Mouse (Mus musculus): ENCODE data around the gene Capn15. TPM values are rescaled to one million over a fixed set of nuclear protein-coding genes. Genes with fewer than 3 reads are reported as not detected.

Gene Capn15
- polyA plus RNA-seq, 1 experiment from 2014 or later, result 23.9 TPM

DNA sequence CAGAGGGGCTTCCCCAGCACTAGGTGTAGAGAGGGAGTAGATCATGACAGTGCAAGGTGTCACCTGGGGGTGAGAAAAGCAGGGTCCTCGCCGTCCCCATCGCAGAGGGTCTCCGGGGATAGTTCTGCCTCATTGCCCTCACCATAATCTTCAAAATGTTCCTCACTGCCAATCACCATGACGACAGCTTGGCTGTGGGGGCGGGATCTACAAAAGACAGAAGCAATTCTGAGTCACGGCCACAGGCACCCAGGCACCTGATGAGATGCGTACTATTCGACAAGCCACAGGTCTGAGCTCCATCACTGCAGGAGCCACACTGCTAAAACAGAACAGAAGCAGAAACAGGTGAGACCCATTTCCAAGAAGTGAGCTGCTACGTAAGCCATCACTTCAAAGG lies 28.1 kb upstream of the Capn15 start:
- WGBS, result 79% methylated on average over 10 of the region's 10 CpGs
- Histone ChIP-seq H3K27ac (replicated peaks) (no peak overlapping the region), H3K27me3 (no peaks in the 10 kb centered on the region), H3K4me2 (replicated peaks) (no peak overlapping the region), H3K4me1 (0 out of 2 replicates have a peak, but pooled peaks cover 3% of the 10 kb centered on the region), H3K4me3 (no peak overlapping the region), H3K36me3 (peaks cover 41% of the 10 kb centered on the region), H3K9me3 (no peaks in the 10 kb centered on the region), H3K9ac (replicated peaks) (no peak overlapping the region)
- no peak for ATAC-seq (replicated peaks)

DNA sequence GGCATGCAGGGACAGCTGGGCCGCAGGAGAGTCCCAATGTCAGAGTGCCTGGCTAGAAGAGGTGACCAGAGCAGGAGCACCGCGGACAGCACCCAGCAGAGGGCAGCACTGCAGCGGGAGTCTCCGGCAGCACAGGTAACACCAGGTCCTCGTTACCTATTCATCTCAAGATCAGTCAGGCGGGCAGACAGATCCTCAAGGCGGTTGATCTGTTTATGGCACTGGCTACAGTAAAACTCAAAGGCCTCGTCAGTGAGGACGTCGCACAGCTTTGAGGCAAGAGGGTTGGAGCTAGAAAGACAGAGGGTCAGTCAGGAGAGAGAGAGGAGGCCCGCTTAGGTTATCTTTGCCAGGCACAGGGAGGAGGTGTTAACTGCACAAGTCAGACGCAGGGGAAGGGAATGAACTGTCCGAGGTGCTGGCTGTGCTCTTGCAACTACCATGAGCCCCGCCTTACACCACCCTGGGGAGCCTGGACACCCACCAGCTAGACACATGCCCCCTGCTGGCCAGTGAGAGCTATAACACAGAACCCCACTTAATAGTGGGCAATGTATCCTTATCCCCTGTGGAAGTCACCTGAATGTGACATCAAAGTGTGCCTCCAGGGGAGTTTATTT lies 26.4 kb upstream of the Capn15 start:
- peak; percentile 36; the same call in 1 of the 2 replicates for ATAC-seq (replicated peaks)
- Histone ChIP-seq H3K36me3 (peaks cover 56% of the 10 kb centered on the region), H3K9ac (replicated peaks) (no peak overlapping the region), H3K27ac (replicated peaks) (no peak overlapping the region), H3K4me1 (0 out of 2 replicates have a peak, but pooled peaks cover 3% of the 10 kb centered on the region), H3K27me3 (no peaks in the 10 kb centered on the region), H3K9me3 (no peaks in the 10 kb centered on the region), H3K4me2 (replicated peaks) (peak overlapping the region; percentile 15; the same call in 1 of the 2 replicates), H3K4me3 (no peak overlapping the region)
- 10% methylated on average over 15 of the region's 15 CpGs for WGBS

DNA sequence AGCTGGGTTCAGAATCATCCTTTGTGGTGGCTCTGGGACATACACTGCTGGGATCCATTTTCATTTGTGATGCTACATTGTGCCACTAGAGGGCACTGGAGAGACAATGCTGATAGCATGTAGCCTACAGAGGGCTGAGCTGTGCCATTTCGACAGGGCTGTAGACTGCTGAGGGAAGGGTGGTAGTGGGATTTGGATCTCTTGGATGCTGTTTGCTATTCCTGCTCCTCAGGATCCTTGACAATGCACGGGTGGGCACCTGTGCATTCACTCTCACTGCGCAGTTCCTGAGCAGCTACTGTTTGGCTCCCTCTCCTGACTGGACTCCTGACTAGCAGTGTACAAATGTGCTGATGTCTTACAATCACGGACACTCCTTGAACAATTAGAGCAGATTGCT lies 23.9 kb upstream of the Capn15 start:
- Histone ChIP-seq H3K27ac (replicated peaks) (peak overlapping the region; percentile 24; the same call in 1 of the 2 replicates), H3K4me1 (0 out of 2 replicates have a peak, but pooled peaks cover 3% of the 10 kb centered on the region), H3K4me2 (replicated peaks) (no peak overlapping the region), H3K27me3 (no peaks in the 10 kb centered on the region), H3K9me3 (no peaks in the 10 kb centered on the region), H3K9ac (replicated peaks) (no peak overlapping the region), H3K4me3 (no peak overlapping the region), H3K36me3 (peaks cover 56% of the 10 kb centered on the region)
- WGBS, result 30% methylated on average over 4 of the region's 4 CpGs
- ATAC-seq (replicated peaks), result peak; percentile 88

DNA sequence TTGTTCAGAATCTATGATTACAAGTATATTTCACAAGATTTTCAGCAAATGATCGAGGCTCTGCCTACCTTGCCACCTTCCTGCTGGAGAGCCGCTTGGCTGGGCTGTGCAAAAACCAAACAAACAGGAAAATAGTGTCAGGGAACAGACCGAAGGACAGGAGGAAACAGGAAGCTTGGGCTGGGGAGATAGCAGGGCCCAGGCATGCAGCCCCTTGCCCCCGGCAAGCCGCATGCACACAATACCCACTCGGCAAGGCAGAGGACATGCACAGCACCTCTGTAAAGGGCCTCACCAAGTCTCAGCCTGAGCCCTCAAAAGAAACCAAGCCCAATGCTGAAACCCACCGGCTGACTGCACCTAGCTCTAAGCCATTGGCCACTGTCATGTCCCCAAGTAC lies 23.2 kb upstream of the Capn15 start:
- WGBS, result 87% methylated on average over 7 of the region's 7 CpGs
- Histone ChIP-seq H3K36me3 (peaks cover 57% of the 10 kb centered on the region), H3K4me2 (replicated peaks) (no peak overlapping the region), H3K9me3 (no peaks in the 10 kb centered on the region), H3K9ac (replicated peaks) (no peak overlapping the region), H3K27ac (replicated peaks) (0 out of 2 replicates have a peak overlapping the region, but pooled peaks have one; percentile 24), H3K4me3 (no peak overlapping the region), H3K27me3 (no peaks in the 10 kb centered on the region), H3K4me1 (0 out of 2 replicates have a peak, but pooled peaks cover 3% of the 10 kb centered on the region)
- ATAC-seq (replicated peaks), result no peak

DNA sequence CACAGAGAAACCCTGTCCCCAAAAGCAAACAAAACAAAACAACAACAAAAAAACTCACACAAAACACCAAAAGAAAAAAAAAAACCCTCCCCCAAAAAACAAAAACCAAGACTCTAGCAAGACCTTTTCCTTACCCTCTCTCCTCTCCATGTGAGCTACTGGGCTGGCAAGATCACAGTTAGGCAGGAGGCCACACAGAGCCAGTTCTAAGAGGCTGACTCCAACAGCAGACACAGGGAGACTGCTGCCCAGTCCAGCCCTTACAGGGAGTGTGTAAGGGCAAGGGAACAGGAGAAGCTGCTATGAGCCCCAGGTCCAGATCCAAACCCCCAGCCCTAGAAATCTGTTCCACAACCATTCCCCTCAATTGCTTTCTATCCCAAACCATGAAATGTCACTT lies 22.7 kb upstream of the Capn15 start:
- no peak for ATAC-seq (replicated peaks)
- no peak overlapping the region for H3K27ac ChIP-seq (replicated peaks)
- H3K27me3 ChIP-seq, result no peaks in the 10 kb centered on the region
- peaks cover 57% of the 10 kb centered on the region for H3K36me3 ChIP-seq
- H3K4me2 ChIP-seq (replicated peaks), result no peak overlapping the region
- H3K9me3 ChIP-seq, result no peaks in the 10 kb centered on the region
- no peak overlapping the region for H3K9ac ChIP-seq (replicated peaks)
- H3K4me1 ChIP-seq, result 0 out of 2 replicates have a peak, but pooled peaks cover 3% of the 10 kb centered on the region
- H3K4me3 ChIP-seq, result no peak overlapping the region

DNA sequence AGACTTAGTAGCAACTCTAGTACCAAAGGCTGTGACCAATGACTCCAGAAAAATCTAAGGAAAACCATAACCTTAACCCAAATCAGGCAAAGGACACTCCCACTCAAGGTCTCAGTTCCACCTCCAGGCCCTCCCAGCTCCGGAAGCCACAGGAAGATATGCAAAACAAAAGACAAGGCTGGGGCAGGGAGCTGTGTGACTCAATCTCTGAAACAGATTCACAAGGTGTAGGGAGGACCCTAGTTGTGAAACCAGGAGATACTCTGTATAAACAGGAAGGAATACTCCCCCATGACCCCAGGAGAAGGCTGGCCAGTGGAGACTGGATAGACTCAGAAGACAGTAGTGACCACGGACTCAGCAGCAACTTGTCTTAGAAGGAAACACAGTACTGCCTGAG lies 22.1 kb upstream of the Capn15 start:
- peaks cover 57% of the 10 kb centered on the region for H3K36me3 ChIP-seq
- WGBS, result 84% methylated on average over 2 of the region's 2 CpGs

DNA sequence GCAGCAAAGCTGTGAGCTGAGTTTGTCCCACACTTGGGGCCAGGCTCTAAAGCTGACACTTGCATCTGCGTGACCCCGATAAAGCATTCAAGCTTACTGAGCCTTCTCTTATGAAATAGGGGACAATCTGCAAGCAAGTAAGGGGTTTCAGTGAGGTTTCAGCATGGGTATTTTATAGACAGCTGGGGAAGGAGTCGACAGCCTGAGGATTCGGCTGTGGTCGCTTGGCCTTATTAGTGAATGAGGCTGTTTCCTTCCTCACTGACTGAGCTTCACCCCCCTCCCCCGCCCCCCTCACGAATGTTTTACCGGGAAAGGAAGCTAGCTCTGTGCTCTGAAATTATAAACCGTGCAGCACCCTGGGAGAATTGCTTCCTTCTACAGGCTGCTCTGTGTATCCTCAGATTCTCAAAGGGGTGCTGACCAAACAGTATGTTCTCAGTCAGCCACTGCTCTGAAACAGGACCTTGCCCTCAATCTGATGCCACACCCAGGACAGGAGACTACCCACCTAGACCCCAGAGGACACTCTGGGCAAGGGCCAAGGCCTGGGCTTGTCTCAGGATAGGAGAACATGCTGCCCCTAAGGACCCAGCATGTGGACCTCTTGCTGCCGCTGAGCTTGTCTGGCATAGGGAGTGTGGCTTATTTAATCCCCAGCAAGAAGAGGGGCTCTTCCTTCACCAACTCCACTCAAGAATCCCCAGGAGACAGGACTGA lies 20.3 kb upstream of the Capn15 start:
- Histone ChIP-seq H3K27me3 (no peaks in the 10 kb centered on the region), H3K9ac (replicated peaks) (no peak overlapping the region), H3K4me1 (no peaks in the 10 kb centered on the region), H3K4me3 (no peak overlapping the region), H3K4me2 (replicated peaks) (no peak overlapping the region), H3K9me3 (no peaks in the 10 kb centered on the region), H3K36me3 (peaks cover 51% of the 10 kb centered on the region), H3K27ac (replicated peaks) (no peak overlapping the region)
- WGBS, result 86% methylated on average over 10 of the region's 10 CpGs
- ATAC-seq (replicated peaks), result no peak

More for the DNA sequence above, 22.1 kb upstream of the Capn15 start:
- Histone ChIP-seq H3K4me2 (replicated peaks) (no peak overlapping the region), H3K27me3 (no peaks in the 10 kb centered on the region), H3K9me3 (no peaks in the 10 kb centered on the region), H3K9ac (replicated peaks) (no peak overlapping the region), H3K27ac (replicated peaks) (no peak overlapping the region), H3K4me3 (no peak overlapping the region), H3K4me1 (0 out of 2 replicates have a peak, but pooled peaks cover 3% of the 10 kb centered on the region)
- no peak for ATAC-seq (replicated peaks)

DNA sequence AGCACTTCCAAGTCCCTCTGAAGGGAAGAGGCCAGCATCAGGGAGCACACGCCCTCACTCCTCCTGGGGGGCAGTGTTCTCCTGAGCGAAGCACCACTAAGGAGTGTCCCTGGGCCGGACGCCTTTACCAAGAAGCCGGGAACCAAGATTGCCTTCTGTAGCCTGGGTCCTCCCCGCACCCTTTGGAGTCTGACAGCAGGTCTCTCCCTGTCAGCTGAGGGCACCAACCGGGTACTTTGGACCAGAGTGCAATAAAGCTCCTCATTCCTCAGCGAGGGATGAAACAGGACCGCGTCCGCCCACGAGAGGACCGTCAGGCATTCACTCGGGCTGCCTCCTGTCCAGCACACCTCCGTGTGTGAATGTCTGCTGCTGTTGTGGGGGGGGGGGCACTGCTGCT lies 19.1 kb upstream of the Capn15 start:
- Histone ChIP-seq H3K36me3 (peaks cover 46% of the 10 kb centered on the region), H3K4me1 (no peaks in the 10 kb centered on the region), H3K9ac (replicated peaks) (no peak overlapping the region; the same call in 1 of the 2 replicates), H3K4me2 (replicated peaks) (no peak overlapping the region), H3K27ac (replicated peaks) (no peak overlapping the region), H3K27me3 (no peaks in the 10 kb centered on the region), H3K4me3 (no peak overlapping the region), H3K9me3 (no peaks in the 10 kb centered on the region)
- ATAC-seq (replicated peaks), result no peak
- 90% methylated on average over 15 of the region's 15 CpGs for WGBS

DNA sequence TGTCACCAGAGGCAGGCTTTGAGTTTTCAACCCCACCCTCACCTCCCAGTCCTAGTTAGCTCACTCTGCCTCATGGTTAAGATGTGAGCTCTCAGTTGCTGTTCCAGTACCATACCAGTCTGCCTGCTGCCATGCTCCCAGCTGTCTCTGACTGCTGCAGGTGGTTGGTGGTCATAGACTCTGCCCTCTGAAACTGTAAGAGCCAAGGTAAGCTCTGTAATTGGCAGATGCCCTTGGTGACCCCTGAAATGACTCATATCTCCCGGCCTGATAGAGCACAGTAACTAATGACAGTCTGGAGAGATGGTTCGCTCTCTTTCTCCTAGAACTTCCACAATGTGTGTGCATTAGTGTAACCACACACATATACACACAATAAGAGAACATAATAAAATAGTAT lies 18.3 kb upstream of the Capn15 start:
- no peaks in the 10 kb centered on the region for H3K9me3 ChIP-seq
- 91% methylated on average over 2 of the region's 2 CpGs for WGBS
- H3K9ac ChIP-seq (replicated peaks), result no peak overlapping the region
- no peak for ATAC-seq (replicated peaks)
- H3K4me2 ChIP-seq (replicated peaks), result no peak overlapping the region
- H3K27ac ChIP-seq (replicated peaks), result no peak overlapping the region
- no peaks in the 10 kb centered on the region for H3K27me3 ChIP-seq
- H3K4me3 ChIP-seq, result no peak overlapping the region
- peaks cover 47% of the 10 kb centered on the region for H3K36me3 ChIP-seq
- no peaks in the 10 kb centered on the region for H3K4me1 ChIP-seq

DNA sequence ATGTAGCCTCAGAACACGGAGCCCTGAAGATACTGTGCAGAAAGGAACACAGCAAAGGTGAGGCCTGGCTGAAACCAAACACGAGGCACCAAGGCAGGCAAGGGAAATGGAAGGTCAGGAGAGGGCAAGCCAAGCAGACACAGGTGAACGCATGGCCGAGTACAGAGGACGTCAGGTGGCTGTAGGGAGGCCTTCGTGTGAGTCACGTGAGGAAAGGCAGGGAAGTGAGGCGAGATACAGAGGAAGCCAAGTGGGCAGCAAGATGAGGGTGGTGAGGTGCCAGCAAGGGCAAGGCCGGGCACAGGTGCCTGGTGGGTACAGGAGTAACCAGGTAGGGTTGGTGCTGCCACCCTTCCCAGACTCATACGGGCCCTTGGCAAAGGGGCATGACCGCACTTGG lies 12.8 kb upstream of the Capn15 start:
- no peak for ATAC-seq (replicated peaks)
- H3K4me2 ChIP-seq (replicated peaks), result no peak overlapping the region
- H3K9ac ChIP-seq (replicated peaks), result no peak overlapping the region
- WGBS, result 94% methylated on average over 11 of the region's 11 CpGs
- no peaks in the 10 kb centered on the region for H3K9me3 ChIP-seq
- no peak overlapping the region for H3K27ac ChIP-seq (replicated peaks)
- no peak overlapping the region for H3K4me3 ChIP-seq
- H3K27me3 ChIP-seq, result no peaks in the 10 kb centered on the region
- peaks cover 54% of the 10 kb centered on the region for H3K36me3 ChIP-seq
- H3K4me1 ChIP-seq, result no peaks in the 10 kb centered on the region

DNA sequence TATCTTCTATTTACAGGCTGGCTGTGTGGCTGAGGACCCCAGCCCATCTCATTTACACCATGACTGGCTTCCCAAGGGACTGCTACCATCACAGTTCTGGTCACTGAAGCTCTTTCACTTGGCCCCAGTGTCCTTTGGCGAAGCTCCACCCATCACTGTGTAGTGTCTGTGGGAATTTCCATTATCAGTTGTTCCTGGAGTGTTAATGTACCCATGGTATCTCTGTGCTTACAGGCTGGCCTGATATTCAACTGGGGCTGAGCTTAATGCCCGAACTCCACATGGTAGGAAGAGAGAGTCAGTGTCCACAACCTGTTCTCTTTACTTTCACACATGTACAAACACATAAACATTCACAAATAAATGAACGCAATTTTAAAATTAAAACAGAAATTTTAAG lies 7.9 kb upstream of the Capn15 start:
- H3K4me1 ChIP-seq, result no peaks in the 10 kb centered on the region
- no peaks in the 10 kb centered on the region for H3K9me3 ChIP-seq
- H3K36me3 ChIP-seq, result peaks cover 81% of the 10 kb centered on the region
- no peak for ATAC-seq (replicated peaks)
- 96% methylated on average over 3 of the region's 3 CpGs for WGBS
- no peak overlapping the region for H3K4me2 ChIP-seq (replicated peaks)
- no peaks in the 10 kb centered on the region for H3K27me3 ChIP-seq
- H3K27ac ChIP-seq (replicated peaks), result no peak overlapping the region
- no peak overlapping the region for H3K4me3 ChIP-seq
- no peak overlapping the region for H3K9ac ChIP-seq (replicated peaks)

DNA sequence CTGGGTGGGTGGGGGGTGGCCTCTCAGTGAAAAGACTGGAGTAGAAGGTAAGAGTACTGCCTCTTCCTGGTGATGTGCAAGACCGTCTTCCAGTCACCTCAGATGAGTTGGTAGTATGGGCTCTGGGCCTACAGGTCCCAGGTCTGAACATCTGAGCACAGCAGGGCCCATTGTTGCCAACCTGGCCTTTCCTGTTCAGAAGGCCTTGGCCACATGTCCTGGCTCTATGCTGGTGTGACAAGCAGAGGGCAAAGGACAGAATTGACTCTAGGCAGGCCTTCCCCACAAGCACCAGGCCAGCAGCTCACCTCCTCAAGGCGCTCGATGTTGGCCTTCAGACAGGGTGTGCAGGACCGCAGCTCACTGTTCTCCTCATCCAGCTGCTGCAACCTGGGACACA lies 6.7 kb upstream of the Capn15 start:
- ATAC-seq (replicated peaks), result no peak
- Histone ChIP-seq H3K36me3 (peaks cover 68% of the 10 kb centered on the region), H3K4me2 (replicated peaks) (no peak overlapping the region), H3K9ac (replicated peaks) (no peak overlapping the region), H3K27me3 (no peaks in the 10 kb centered on the region), H3K4me1 (no peaks in the 10 kb centered on the region), H3K27ac (replicated peaks) (no peak overlapping the region), H3K4me3 (no peak overlapping the region), H3K9me3 (no peaks in the 10 kb centered on the region)
- WGBS, result 96% methylated on average over 4 of the region's 4 CpGs
